Mouse (Mus musculus): ENCODE measurements at regions not wholly inside any gene's neighbourhood (a gene's known extent, or its start where the extent isn't known, plus 50 kb on each side); places are given as distances from the start of the nearest gene placed in this dataset.

GRCm38 (mm10) chr16:51457166-51457565 is 573.9 kb upstream of the Cblb start:
- no peak overlapping the region for H3K27ac ChIP-seq
- intact Hi-C loops (cut with DNase I) = no loop called here
- no peak for DNase-seq (ENCODE audit: extremely low spot score in 1 of 2, low spot score in 2 of 2)

GRCm38 (mm10) chr16:51475690-51476089 is 555.3 kb upstream of the Cblb start:
- Histone ChIP-seq H3K27ac (no peak overlapping the region), H3K4me3 (no peak overlapping the region)
- TF ChIP-seq CTCF (IDR thresholded peaks at IDR 0.05) = no peak
- intact Hi-C loops (cut with DNase I) = no loop called here
- DNase-seq (ENCODE audit: extremely low spot score in 1 of 2, low spot score in 2 of 2) = no peak

More at GRCm38 (mm10) chr16:51457166-51457565, 573.9 kb upstream of the Cblb start:
- H3K4me3 ChIP-seq = no peak overlapping the region
- no peak for TF ChIP-seq CTCF (IDR thresholded peaks at IDR 0.05)

GRCm38 (mm10) chr16:51496096-51496495 is 534.9 kb upstream of the Cblb start:
- DNase-seq (ENCODE audit: extremely low spot score in 1 of 2, low spot score in 2 of 2) = no peak
- H3K27ac ChIP-seq = no peak overlapping the region
- intact Hi-C loops (cut with DNase I) = no loop called here
- H3K4me3 ChIP-seq = no peak overlapping the region
- TF ChIP-seq CTCF (IDR thresholded peaks at IDR 0.05) = no peak

GRCm38 (mm10) chr16:51497777-51498176 is 533.2 kb upstream of the Cblb start:
- intact Hi-C loops (cut with DNase I) = no loop called here
- no peak overlapping the region for H3K4me3 ChIP-seq
- no peak for TF ChIP-seq CTCF (IDR thresholded peaks at IDR 0.05)
- no peak for DNase-seq (ENCODE audit: extremely low spot score in 1 of 2, low spot score in 2 of 2)
- H3K27ac ChIP-seq = no peak overlapping the region

- DNase-seq (ENCODE audit: extremely low spot score in 1 of 2, low spot score in 2 of 2) = no peak
- intact Hi-C loops (cut with DNase I) = no loop called here
- no peak overlapping the region for H3K4me3 ChIP-seq
- TF ChIP-seq CTCF (IDR thresholded peaks at IDR 0.05) = no peak
- H3K27ac ChIP-seq = no peak overlapping the region
Observed at GRCm38 (mm10) chr16:51517079-51517478, 513.9 kb upstream of the Cblb start.

GRCm38 (mm10) chr16:51520762-51521161 is 510.3 kb upstream of the Cblb start:
- H3K4me3 ChIP-seq = no peak overlapping the region
- no peak for DNase-seq (ENCODE audit: extremely low spot score in 1 of 2, low spot score in 2 of 2)
- intact Hi-C loops (cut with DNase I) = no loop called here
- H3K27ac ChIP-seq = no peak overlapping the region
- TF ChIP-seq CTCF (IDR thresholded peaks at IDR 0.05) = no peak

- no peak for TF ChIP-seq CTCF (IDR thresholded peaks at IDR 0.05)
- DNase-seq (ENCODE audit: extremely low spot score in 1 of 2, low spot score in 2 of 2) = no peak
- no peak overlapping the region for H3K4me3 ChIP-seq
- H3K27ac ChIP-seq = no peak overlapping the region
- intact Hi-C loops (cut with DNase I) = no loop called here
Observed at GRCm38 (mm10) chr16:51521317-51522092, 509.5 kb upstream of the Cblb start.

- no peak overlapping the region for H3K27ac ChIP-seq
- intact Hi-C loops (cut with DNase I) = no loop called here
- H3K4me3 ChIP-seq = no peak overlapping the region
- TF ChIP-seq CTCF (IDR thresholded peaks at IDR 0.05) = no peak
- DNase-seq (ENCODE audit: extremely low spot score in 1 of 2, low spot score in 2 of 2) = no peak
Observed at GRCm38 (mm10) chr16:51524023-51524422, 507.0 kb upstream of the Cblb start.

GRCm38 (mm10) chr16:51532496-51532895 is 498.5 kb upstream of the Cblb start:
- no peak for DNase-seq (ENCODE audit: extremely low spot score in 1 of 2, low spot score in 2 of 2)

GRCm38 (mm10) chr16:51543769-51544168 is 487.3 kb upstream of the Cblb start:
- no peak for DNase-seq (ENCODE audit: extremely low spot score in 1 of 2, low spot score in 2 of 2)
- Histone ChIP-seq H3K27ac (no peak overlapping the region), H3K4me3 (no peak overlapping the region)
- no peak for TF ChIP-seq CTCF (IDR thresholded peaks at IDR 0.05)
- intact Hi-C loops (cut with DNase I) = no loop called here

More at GRCm38 (mm10) chr16:51532496-51532895, 498.5 kb upstream of the Cblb start:
- no peak for TF ChIP-seq CTCF (IDR thresholded peaks at IDR 0.05)
- Histone ChIP-seq H3K27ac (no peak overlapping the region), H3K4me3 (no peak overlapping the region)
- intact Hi-C loops (cut with DNase I) = no loop called here

GRCm38 (mm10) chr16:51547032-51547431 is 484.0 kb upstream of the Cblb start:
- intact Hi-C loops (cut with DNase I) = no loop called here
- no peak for DNase-seq (ENCODE audit: extremely low spot score in 1 of 2, low spot score in 2 of 2)
- no peak overlapping the region for H3K27ac ChIP-seq
- no peak overlapping the region for H3K4me3 ChIP-seq
- no peak for TF ChIP-seq CTCF (IDR thresholded peaks at IDR 0.05)

GRCm38 (mm10) chr16:51562866-51563658 is 468.0 kb upstream of the Cblb start:
- Histone ChIP-seq H3K27ac (no peak overlapping the region), H3K4me3 (no peak overlapping the region)
- no peak for TF ChIP-seq CTCF (IDR thresholded peaks at IDR 0.05)
- intact Hi-C loops (cut with DNase I) = no loop called here
- DNase-seq (ENCODE audit: extremely low spot score in 1 of 2, low spot score in 2 of 2) = no peak
